Mouse (Mus musculus) heart, embryonic 14.5 days (tissue): Measurements from ENCODE around the gene Kansl2. TPM values are rescaled to one million over a fixed set of nuclear protein-coding genes. Genes with fewer than 3 reads are reported as not detected.
"Not testable (repeated sequence)": the region's sequence is repeated elsewhere in the genome, so short reads cannot be mapped to it uniquely, and the experiment has no call there.

ENCODE experiments used
- ATAC-seq: fragments of 200-750 bp; cut with Nextera tagmentation; 2 replicates; pipeline ENCODE4 v1.8.0; 2017; ENCODE audit warnings: low read depth, moderate TSS enrichment; ENCODE audit not compliant: insufficient number of reproducible peaks, insufficient read depth, low FRiP score
- H3K27ac ChIP-seq, 2 experiments: fragments of 200-500 bp in 1 of 2; fragments of 300-500 bp in 1 of 2; sonication (generic) in 1 of 2; replicated peaks in 1 of 2; 2 replicates each; pipeline ENCODE4 v1.5.1; 2012 to 2014; ENCODE audit warnings: low read depth in 2 of 2, low read length in 2 of 2, control low read depth in 1 of 2, mild to moderate bottlenecking in 1 of 2, mixed read lengths in 1 of 2; ENCODE audit not compliant: control insufficient read depth in 1 of 2, insufficient read depth in 1 of 2
- H3K27me3 ChIP-seq: fragments of 300-500 bp; sonication (generic); 2 replicates; pipeline ENCODE4 v1.6.1; 2014; ENCODE audit warnings: mild to moderate bottlenecking, low read length, control low read depth; ENCODE audit not compliant: control insufficient read depth, insufficient read depth
- H3K36me3 ChIP-seq: fragments of 300-500 bp; sonication (generic); 2 replicates; pipeline ENCODE4 v1.6.1; 2014; ENCODE audit warnings: mild to moderate bottlenecking, control low read depth, low read length, mixed read lengths; ENCODE audit not compliant: control insufficient read depth, insufficient read depth
- H3K4me1 ChIP-seq, 2 experiments: fragments of 200-500 bp in 1 of 2; fragments of 300-500 bp in 1 of 2; sonication (generic) in 1 of 2; 2 replicates each; pipeline ENCODE4 v1.6.1; 2012 to 2014; ENCODE audit warnings: low read length in 2 of 2, control low read depth in 1 of 2, mixed read lengths in 1 of 2; ENCODE audit not compliant: control insufficient read depth in 2 of 2, insufficient read depth in 2 of 2
- H3K4me2 ChIP-seq: fragments of 300-500 bp; sonication (generic); 2 replicates; pipeline ENCODE4 v1.6.1; 2014; ENCODE audit warnings: mild to moderate bottlenecking, low read length
- H3K4me3 ChIP-seq, 2 experiments: fragments of 200-500 bp in 1 of 2; fragments of 300-500 bp in 1 of 2; sonication (generic) in 1 of 2; 2 replicates each; pipeline ENCODE4 v1.5.1; 2012 to 2014; ENCODE audit warnings: low read length in 2 of 2, mild to moderate bottlenecking in 2 of 2, control low read depth in 1 of 2, low read depth in 1 of 2, moderate library complexity in 1 of 2; ENCODE audit not compliant: control insufficient read depth in 1 of 2, insufficient read depth in 1 of 2
- H3K9ac ChIP-seq: fragments of 300-500 bp; sonication (generic); 2 replicates; pipeline ENCODE4 v1.6.1; 2014; ENCODE audit warnings: mild to moderate bottlenecking, low read length
- H3K9me3 ChIP-seq: fragments of 300-500 bp; sonication (generic); 2 replicates; pipeline ENCODE4 v1.6.1; 2016; ENCODE audit warnings: low read length, control low read depth; ENCODE audit not compliant: control insufficient read depth
- WGBS: fragments of 180-500 bp; shearing (Covaris S2); extraction: QIAGEN DNeasy Blood & Tissue Kit; methylation state at CpG from one replicate; pipeline ENCODE4 v1.1.7; 2014; 5-methylcytosine and 5-hydroxymethylcytosine counted together
- polyA plus RNA-seq: library from polyadenylated mRNA; unstranded; fragments of >200 nt; fragmentation: Nextera tagmentation; extraction: Ambion mirVana; gene quantifications from 2 replicates; pipeline ENCODE4 v1.2.1, GENCODE M21; 2014

Kansl2 gene
- polyA plus RNA-seq, 1 experiment from 2014 or later = 74.1 TPM

- Histone ChIP-seq H3K4me1 (peaks cover 12 to 15% of the 10 kb centered on the region in 2 experiments), H3K36me3 (peaks cover 17% of the 10 kb centered on the region)
- H3K4me2 ChIP-seq, H3K27ac ChIP-seq, H3K9ac ChIP-seq, H3K9me3 ChIP-seq, H3K4me3 ChIP-seq, ATAC-seq, H3K27me3 ChIP-seq: not testable (repeated sequence)
- 48% methylated on average over 2 of the region's 2 CpGs for WGBS
Observed at GRCm38 (mm10) chr15:98514845-98515244, 19.2 kb downstream of the Kansl2 start.

GRCm38 (mm10) chr15:98514146-98514545 is 19.9 kb downstream of the Kansl2 start:
- H3K4me2 ChIP-seq = no peak overlapping the region
- H3K9me3 ChIP-seq = no peaks in the 10 kb centered on the region
- H3K27ac ChIP-seq = no peak overlapping the region
- ATAC-seq = no peak
- no peak overlapping the region for H3K9ac ChIP-seq
- WGBS = 74% methylated on average over 8 of the region's 8 CpGs
- peaks cover 11% of the 10 kb centered on the region for H3K36me3 ChIP-seq
- peaks cover 12 to 15% of the 10 kb centered on the region in 2 experiments for H3K4me1 ChIP-seq
- H3K27me3 ChIP-seq = no peaks in the 10 kb centered on the region
- H3K4me3 ChIP-seq = no peak overlapping the region

- WGBS = 65% methylated on average over 3 of the region's 3 CpGs
- not testable (repeated sequence) for H3K27me3 ChIP-seq, H3K27ac ChIP-seq, H3K4me2 ChIP-seq, H3K9me3 ChIP-seq, H3K4me3 ChIP-seq, H3K9ac ChIP-seq, ATAC-seq
- H3K4me1 ChIP-seq = peaks cover 12 to 15% of the 10 kb centered on the region in 2 experiments
- peaks cover 10% of the 10 kb centered on the region for H3K36me3 ChIP-seq
Observed at GRCm38 (mm10) chr15:98513676-98514075, 20.4 kb downstream of the Kansl2 start.

- peak overlapping the region; percentile 24 for H3K4me2 ChIP-seq
- WGBS = 24% methylated on average over 17 of the region's 17 CpGs
- H3K4me3 ChIP-seq = no peak overlapping the region
- ATAC-seq = no peak
- no peaks in the 10 kb centered on the region for H3K9me3 ChIP-seq
- H3K4me1 ChIP-seq = peaks cover 12 to 15% of the 10 kb centered on the region in 2 experiments
- no peak overlapping the region for H3K9ac ChIP-seq
- H3K36me3 ChIP-seq = peaks cover 2% of the 10 kb centered on the region
- 0 out of 4 replicates have a peak overlapping the region, but pooled peaks of 1 of the 2 experiments have one; percentile 6 for H3K27ac ChIP-seq
- no peaks in the 10 kb centered on the region for H3K27me3 ChIP-seq
Observed at GRCm38 (mm10) chr15:98512799-98513321, 21.2 kb downstream of the Kansl2 start.

- Histone ChIP-seq H3K27ac (no peak overlapping the region), H3K36me3 (no peaks in the 10 kb centered on the region), H3K9me3 (no peaks in the 10 kb centered on the region), H3K4me3 (no peak overlapping the region), H3K4me1 (peaks cover 12 to 15% of the 10 kb centered on the region in 2 experiments), H3K4me2 (no peak overlapping the region), H3K9ac (no peak overlapping the region), H3K27me3 (no peaks in the 10 kb centered on the region)
- WGBS = 35% methylated on average over 8 of the region's 8 CpGs
- no peak for ATAC-seq
Observed at GRCm38 (mm10) chr15:98512232-98512631, 21.8 kb downstream of the Kansl2 start.

- Histone ChIP-seq H3K4me1 (peaks cover 12 to 15% of the 10 kb centered on the region in 2 experiments), H3K36me3 (no peaks in the 10 kb centered on the region), H3K4me2 (peak overlapping the region; percentile 64), H3K27me3 (no peaks in the 10 kb centered on the region), H3K4me3 (no peak overlapping the region), H3K9me3 (no peaks in the 10 kb centered on the region), H3K27ac (peak overlapping the region; percentile 9 to 37; a peak in 1 of 4 replicates), H3K9ac (no peak overlapping the region)
- ATAC-seq = no peak
- 60% methylated on average over 13 of the region's 13 CpGs for WGBS
Observed at GRCm38 (mm10) chr15:98511386-98511928, 22.6 kb downstream of the Kansl2 start.

GRCm38 (mm10) chr15:98510438-98511385 is 23.4 kb downstream of the Kansl2 start:
- ATAC-seq = no peak
- H3K4me3 ChIP-seq = peak overlapping the region; percentile 24 to 33
- no peaks in the 10 kb centered on the region for H3K9me3 ChIP-seq
- no peaks in the 10 kb centered on the region for H3K36me3 ChIP-seq
- WGBS = 23% methylated on average over 25 of the region's 25 CpGs
- peak overlapping the region; percentile 64 for H3K4me2 ChIP-seq
- peaks cover 12 to 15% of the 10 kb centered on the region in 2 experiments for H3K4me1 ChIP-seq
- peak overlapping the region; percentile 9 to 37; a peak in 1 of 4 replicates for H3K27ac ChIP-seq
- no peaks in the 10 kb centered on the region for H3K27me3 ChIP-seq
- peak overlapping the region; percentile 30 for H3K9ac ChIP-seq
